Mouse (Mus musculus): ENCODE data around the gene Brsk2. TPM values are rescaled to one million over a fixed set of nuclear protein-coding genes. Genes with fewer than 3 reads are reported as not detected.

Gene Brsk2
- polyA plus RNA-seq, 1 experiment from 2014 or later, result 0.55 TPM

DNA sequence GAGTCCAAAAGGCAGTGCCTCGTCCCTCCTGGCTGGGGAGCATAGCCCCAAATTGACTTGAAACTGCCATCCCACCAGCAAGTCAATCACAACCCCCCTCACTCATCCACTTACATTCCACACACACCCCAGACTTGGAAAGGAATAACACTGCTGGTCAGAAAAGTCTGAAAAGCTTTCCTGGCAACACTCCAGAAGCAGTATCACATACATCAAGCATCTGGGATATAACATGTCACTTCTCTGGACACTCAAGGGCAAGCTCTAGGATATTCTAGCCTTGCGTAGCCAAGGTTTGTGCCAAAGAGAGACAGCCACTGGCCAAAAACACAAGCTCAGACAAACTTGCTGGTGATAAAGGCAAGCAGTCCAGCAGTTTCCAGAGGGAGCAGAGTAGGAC, 75.6 kb downstream of the Brsk2 start:
- Histone ChIP-seq H3K4me3 (ENCODE audit: low read depth, low read length) (no peak overlapping the region), H3K36me3 (ENCODE audit: control insufficient read depth, insufficient read depth) (no peaks in the 10 kb centered on the region), H3K27me3 (replicated peaks; ENCODE audit: control insufficient read depth, insufficient read depth, low read length) (no peaks in the 10 kb centered on the region), H3K9me3 (ENCODE audit: control insufficient read depth) (no peaks in the 10 kb centered on the region), H3K4me1 (replicated peaks; ENCODE audit: control insufficient read depth, insufficient read depth, low read length) (peaks cover 20% of the 10 kb centered on the region), H3K27ac (ENCODE audit: low read depth, low read length) (peak overlapping the region; percentile 3; the same call in 1 of the 2 replicates), H3K4me2 (replicated peaks; ENCODE audit: low read depth) (no peak overlapping the region), H3K9ac (ENCODE audit: low read depth, low read length) (no peak overlapping the region)
- ATAC-seq, result no peak
- TF ChIP-seq CTCF (IDR thresholded peaks at IDR 0.05; ENCODE audit: low read depth), result no peak
- WGBS, result 56% methylated on average over 2 of the region's 2 CpGs

DNA sequence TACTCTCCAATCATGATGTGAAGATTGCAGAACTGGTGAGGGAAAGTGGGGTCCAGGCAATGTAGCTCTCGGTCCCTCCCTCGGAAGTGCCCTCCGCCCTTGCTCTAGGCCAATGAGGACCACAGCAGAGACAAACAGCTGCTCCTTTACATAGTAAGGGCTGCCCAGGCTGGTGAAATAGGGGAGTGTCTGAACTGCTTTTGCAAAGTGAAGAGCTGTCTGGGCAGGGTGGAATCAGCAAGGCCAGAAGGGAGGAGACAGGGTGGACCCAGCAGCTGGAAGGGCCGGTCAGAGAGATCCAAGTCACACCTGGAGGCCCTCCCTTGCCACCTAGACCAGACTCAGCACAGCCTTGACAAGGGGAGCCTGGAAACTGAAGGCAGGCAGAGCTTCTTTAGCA, 76.4 kb downstream of the Brsk2 start:
- Histone ChIP-seq H3K27ac (ENCODE audit: low read depth, low read length) (peak overlapping the region; percentile 55), H3K9me3 (ENCODE audit: control insufficient read depth) (no peaks in the 10 kb centered on the region), H3K27me3 (replicated peaks; ENCODE audit: control insufficient read depth, insufficient read depth, low read length) (no peaks in the 10 kb centered on the region), H3K36me3 (ENCODE audit: control insufficient read depth, insufficient read depth) (no peaks in the 10 kb centered on the region), H3K4me2 (replicated peaks; ENCODE audit: low read depth) (peak overlapping the region; percentile 17; the same call in 1 of the 2 replicates), H3K9ac (ENCODE audit: low read depth, low read length) (no peak overlapping the region), H3K4me3 (ENCODE audit: low read depth, low read length) (no peak overlapping the region), H3K4me1 (replicated peaks; ENCODE audit: control insufficient read depth, insufficient read depth, low read length) (peaks cover 14% of the 10 kb centered on the region)
- TF ChIP-seq CTCF (IDR thresholded peaks at IDR 0.05; ENCODE audit: low read depth), result no peak
- ATAC-seq, result peak; percentile 61
- WGBS, result 56% methylated on average over 4 of the region's 4 CpGs

DNA sequence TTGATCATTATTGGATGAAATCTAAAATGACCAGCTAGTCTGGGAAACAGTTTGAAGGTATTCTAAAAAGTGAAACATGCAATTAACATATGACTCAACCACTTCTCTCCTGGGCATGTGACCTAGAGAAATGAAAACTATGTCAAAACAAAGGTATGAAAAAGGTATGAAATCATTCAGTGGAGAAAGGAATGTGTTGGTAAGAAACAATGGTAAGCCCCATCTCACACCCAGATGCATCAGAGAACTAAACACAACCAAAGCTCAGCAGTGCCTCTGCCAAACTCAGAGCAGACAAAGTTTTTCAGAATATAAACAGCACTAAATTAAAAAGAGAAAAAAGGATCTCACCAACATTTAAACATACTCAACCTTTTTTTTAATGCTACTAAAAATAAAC, 80.5 kb downstream of the Brsk2 start:
- no peak for TF ChIP-seq CTCF (IDR thresholded peaks at IDR 0.05; ENCODE audit: low read depth)

DNA sequence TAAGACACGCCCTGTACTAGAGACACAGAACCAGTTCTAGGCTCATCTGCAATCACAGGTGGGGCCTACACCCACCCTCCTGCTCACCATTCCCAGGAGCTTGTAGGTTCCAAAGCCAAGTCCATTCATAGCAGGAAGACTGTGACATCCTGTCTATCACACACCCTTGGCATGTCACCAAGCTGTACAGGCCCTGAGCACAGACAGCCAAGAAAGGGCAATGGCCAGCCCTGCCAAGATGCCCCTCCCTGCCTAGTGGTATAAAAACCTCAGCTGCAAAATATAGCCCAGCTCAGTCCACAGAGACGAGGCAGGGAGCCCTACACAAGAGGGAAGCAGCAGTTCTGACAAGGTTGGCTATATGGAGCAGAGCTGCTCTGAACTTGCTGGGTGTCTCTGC, 84.6 kb downstream of the Brsk2 start:
- Histone ChIP-seq H3K27ac (ENCODE audit: low read depth, low read length) (no peak overlapping the region), H3K9me3 (ENCODE audit: control insufficient read depth) (no peaks in the 10 kb centered on the region), H3K4me2 (replicated peaks; ENCODE audit: low read depth) (no peak overlapping the region), H3K36me3 (ENCODE audit: control insufficient read depth, insufficient read depth) (no peaks in the 10 kb centered on the region), H3K4me3 (ENCODE audit: low read depth, low read length) (no peak overlapping the region), H3K4me1 (replicated peaks; ENCODE audit: control insufficient read depth, insufficient read depth, low read length) (peaks cover 30% of the 10 kb centered on the region), H3K27me3 (replicated peaks; ENCODE audit: control insufficient read depth, insufficient read depth, low read length) (no peaks in the 10 kb centered on the region), H3K9ac (ENCODE audit: low read depth, low read length) (no peak overlapping the region)
- 19% methylated on average over 2 of the region's 2 CpGs for WGBS
- no peak for TF ChIP-seq CTCF (IDR thresholded peaks at IDR 0.05; ENCODE audit: low read depth)
- peak; percentile 62 for ATAC-seq

More for the DNA sequence above, 80.5 kb downstream of the Brsk2 start:
- no peak overlapping the region for H3K27ac ChIP-seq (ENCODE audit: low read depth, low read length)
- no peak overlapping the region for H3K9ac ChIP-seq (ENCODE audit: low read depth, low read length)
- H3K4me1 ChIP-seq (replicated peaks; ENCODE audit: control insufficient read depth, insufficient read depth, low read length), result peaks cover 7% of the 10 kb centered on the region
- no peaks in the 10 kb centered on the region for H3K27me3 ChIP-seq (replicated peaks; ENCODE audit: control insufficient read depth, insufficient read depth, low read length)
- no peaks in the 10 kb centered on the region for H3K9me3 ChIP-seq (ENCODE audit: control insufficient read depth)
- no peak overlapping the region for H3K4me3 ChIP-seq (ENCODE audit: low read depth, low read length)
- no peak overlapping the region for H3K4me2 ChIP-seq (replicated peaks; ENCODE audit: low read depth)
- H3K36me3 ChIP-seq (ENCODE audit: control insufficient read depth, insufficient read depth), result no peaks in the 10 kb centered on the region
- ATAC-seq, result no peak

DNA sequence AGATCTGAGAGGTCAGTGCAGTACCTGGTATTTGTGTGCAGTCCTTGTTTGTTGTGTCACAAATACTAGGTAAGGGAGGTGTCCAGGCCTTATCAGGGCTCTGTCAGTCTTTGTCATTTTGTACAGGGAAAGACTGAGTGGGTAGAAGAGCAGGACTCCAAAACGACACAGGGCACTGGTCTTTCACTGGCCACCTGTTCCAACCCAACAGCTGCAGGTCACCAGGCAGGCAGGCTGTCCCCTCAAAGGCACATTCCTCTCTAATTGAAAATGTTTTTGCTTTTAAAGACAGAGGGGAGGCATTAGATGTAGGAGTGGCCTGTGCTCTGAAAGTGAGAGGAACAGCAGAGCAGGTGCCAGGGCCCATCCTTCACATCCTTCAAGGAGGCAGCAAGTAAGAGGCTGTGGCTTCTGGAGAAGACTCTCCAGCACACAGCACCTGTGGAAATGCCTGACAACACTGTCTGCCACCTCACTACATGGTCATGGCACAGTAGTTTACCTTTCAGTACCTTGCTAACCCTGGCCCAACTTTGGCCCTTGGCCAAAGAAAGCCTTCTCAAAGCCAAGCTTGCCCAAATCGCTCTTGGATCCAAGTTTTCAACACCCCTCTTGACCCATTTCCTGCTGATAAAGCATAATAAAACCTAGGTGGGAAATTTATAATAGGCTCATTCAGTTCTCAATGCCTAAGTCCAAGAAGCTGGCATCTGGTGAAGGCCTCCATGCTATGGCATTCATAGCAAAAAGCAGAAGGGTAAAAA, 85.7 kb downstream of the Brsk2 start:
- no peak overlapping the region for H3K9ac ChIP-seq (ENCODE audit: low read depth, low read length)
- H3K9me3 ChIP-seq (ENCODE audit: control insufficient read depth), result no peaks in the 10 kb centered on the region
- no peak for TF ChIP-seq CTCF (IDR thresholded peaks at IDR 0.05; ENCODE audit: low read depth)
- peaks cover 31% of the 10 kb centered on the region for H3K4me1 ChIP-seq (replicated peaks; ENCODE audit: control insufficient read depth, insufficient read depth, low read length)
- H3K36me3 ChIP-seq (ENCODE audit: control insufficient read depth, insufficient read depth), result no peaks in the 10 kb centered on the region
- H3K27me3 ChIP-seq (replicated peaks; ENCODE audit: control insufficient read depth, insufficient read depth, low read length), result no peaks in the 10 kb centered on the region
- H3K4me2 ChIP-seq (replicated peaks; ENCODE audit: low read depth), result no peak overlapping the region
- no peak for ATAC-seq
- H3K27ac ChIP-seq (ENCODE audit: low read depth, low read length), result no peak overlapping the region
- 31% methylated on average over 2 of the region's 2 CpGs for WGBS
- no peak overlapping the region for H3K4me3 ChIP-seq (ENCODE audit: low read depth, low read length)

DNA sequence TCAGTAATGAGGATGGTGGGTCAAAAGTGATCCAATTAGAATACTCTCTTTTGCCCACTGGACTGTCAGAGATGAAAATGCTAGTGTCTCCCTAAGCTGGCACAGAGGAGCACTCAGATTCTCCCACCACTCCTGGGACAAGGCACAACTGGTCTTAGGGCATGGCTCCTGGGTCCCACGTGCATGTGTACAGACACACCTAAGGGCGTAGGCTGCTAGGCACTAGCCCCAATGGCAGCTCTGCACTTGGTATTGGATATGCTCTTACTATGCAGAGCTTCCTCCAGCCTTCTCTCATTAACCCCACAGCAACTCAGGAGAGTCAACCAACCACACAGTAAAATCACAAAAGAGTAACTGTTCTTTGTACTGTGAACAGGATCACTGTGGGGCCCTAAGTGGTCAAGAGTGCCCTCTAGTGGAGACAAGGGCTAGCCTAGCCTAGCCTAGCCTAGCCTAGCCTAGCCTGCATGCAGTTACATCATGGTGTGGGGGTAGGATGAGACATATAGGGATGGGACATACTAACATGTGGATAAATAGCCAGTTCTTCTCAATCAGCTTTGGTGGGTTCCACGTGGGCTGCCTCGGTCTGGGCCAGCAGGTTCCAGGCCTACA, 88.1 kb downstream of the Brsk2 start:
- Histone ChIP-seq H3K9ac (ENCODE audit: low read depth, low read length) (no peak overlapping the region), H3K4me2 (replicated peaks; ENCODE audit: low read depth) (no peak overlapping the region), H3K27ac (ENCODE audit: low read depth, low read length) (peak overlapping the region; percentile 46; the same call in 1 of the 2 replicates), H3K27me3 (replicated peaks; ENCODE audit: control insufficient read depth, insufficient read depth, low read length) (no peaks in the 10 kb centered on the region), H3K4me1 (replicated peaks; ENCODE audit: control insufficient read depth, insufficient read depth, low read length) (peaks cover 31% of the 10 kb centered on the region), H3K4me3 (ENCODE audit: low read depth, low read length) (no peak overlapping the region), H3K9me3 (ENCODE audit: control insufficient read depth) (no peaks in the 10 kb centered on the region), H3K36me3 (ENCODE audit: control insufficient read depth, insufficient read depth) (no peaks in the 10 kb centered on the region)
- ATAC-seq, result peak; percentile 68
- WGBS, result 45% methylated on average over 4 of the region's 4 CpGs
- TF ChIP-seq CTCF (IDR thresholded peaks at IDR 0.05; ENCODE audit: low read depth), result peak; percentile 90
